Mouse (Mus musculus) induced T-regulatory cell, adult 2 months (primary cell): ENCODE measurements around the gene Upk3a.
A peak's percentile ranks its signal among the peaks of the same experiment; 100 is the strongest.
"Not testable (repeated sequence)": the region's sequence is repeated elsewhere in the genome, so short reads cannot be mapped to it uniquely, and the experiment has no call there.

Source experiments
- DNase-seq: peaks from one replicate; pipeline ENCODE4 v3.0.0-alpha.2; 2012; ENCODE audit warnings: low read depth

Gene Upk3a

DNA sequence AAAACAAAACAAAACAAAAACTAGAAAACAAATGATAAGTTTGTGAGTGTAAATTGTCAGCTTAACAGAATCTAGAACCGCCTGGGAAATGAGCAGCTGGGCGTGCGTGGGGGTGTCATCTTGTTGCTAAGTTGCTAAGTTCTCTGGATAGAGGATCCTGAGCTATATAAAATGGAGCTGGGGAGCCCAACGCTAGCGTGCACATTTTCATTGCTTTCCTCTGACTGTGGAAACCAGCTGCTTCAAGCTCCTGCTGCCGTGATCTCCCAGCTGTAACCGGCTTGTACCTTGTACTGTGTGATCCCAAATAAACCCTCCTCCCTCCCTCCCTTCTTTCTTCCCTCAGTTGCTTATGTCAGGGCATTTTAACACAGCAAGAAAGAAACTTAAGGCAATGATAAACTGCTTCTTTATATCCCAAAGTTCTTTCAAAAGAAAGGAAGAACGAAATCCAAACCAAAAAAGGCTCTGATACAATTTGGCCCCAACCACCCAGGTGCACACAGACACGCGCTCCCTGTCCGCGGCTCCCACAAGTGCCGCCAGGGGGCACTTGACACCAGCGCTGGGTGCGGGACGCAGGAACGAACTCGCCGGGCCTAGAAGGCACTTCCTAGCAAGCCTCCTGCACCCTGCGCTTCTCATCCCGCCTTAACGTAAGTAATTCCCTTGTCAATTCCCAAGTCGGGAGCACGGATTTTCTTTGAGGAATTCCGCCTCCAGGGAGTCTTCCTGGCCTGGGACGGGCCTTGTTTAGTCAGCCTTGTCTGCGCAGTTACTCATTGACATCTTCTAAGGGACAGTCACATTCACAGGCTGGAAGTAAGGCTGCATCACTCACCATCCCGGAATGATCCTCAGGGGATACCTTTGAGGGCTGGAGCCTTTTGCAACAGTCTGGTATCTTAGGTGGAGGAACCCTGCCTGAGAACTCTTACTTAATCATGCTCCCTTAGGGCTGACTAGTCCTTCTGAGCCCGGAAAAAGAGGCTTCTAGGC, 15.7 kb upstream of the Upk3a start:
- peak; percentile 85 for DNase-seq

GRCm38 (mm10) chr15:85009666-85010065, 7.3 kb upstream of the Upk3a start:
- no peak for DNase-seq

DNA sequence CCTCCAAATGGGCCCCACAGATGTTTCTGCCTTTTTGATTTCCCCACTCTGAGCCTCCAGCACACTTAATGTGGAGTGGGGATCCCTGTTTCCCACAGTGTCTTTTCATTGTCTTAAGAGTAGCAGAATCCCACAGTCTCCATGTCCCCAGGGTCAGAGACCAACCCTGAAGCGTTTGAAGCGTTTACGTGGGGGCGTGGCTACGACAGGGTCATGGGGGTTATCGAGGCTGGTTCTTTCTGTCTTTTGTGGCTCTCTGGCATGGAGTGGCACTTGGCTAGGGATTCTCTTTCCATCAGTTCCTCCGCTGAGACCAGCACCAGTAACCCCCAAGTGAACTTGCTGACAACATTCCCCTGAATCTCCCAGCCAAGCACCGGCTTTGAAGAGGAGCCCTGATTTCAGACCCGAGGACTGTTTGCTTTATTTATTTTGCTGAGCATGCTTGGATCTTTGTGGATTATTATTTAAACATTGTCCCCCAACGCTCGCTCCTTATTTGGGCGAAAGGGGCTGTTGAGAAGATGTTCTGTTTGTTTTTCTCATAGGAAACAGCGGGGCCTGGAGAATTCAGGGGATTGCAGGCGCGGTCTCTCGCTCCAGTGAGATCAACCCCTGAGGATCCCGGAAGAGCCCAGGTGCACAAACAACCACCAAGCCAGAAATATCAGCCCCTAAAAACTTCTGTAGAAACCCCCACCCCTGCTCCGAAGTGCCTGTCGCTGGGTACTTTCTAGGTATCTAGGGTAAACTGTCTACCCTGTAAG, 4.9 kb upstream of the Upk3a start:
- no peak for DNase-seq

- DNase-seq: no peak
Observed at GRCm38 (mm10) chr15:85012662-85013054, 4.3 kb upstream of the Upk3a start.

GRCm38 (mm10) chr15:85015771-85016170, 1.2 kb upstream of the Upk3a start:
- DNase-seq: no peak

- no peak for DNase-seq
Observed at GRCm38 (mm10) chr15:85022211-85022610, 5.3 kb downstream of the Upk3a start.

DNA sequence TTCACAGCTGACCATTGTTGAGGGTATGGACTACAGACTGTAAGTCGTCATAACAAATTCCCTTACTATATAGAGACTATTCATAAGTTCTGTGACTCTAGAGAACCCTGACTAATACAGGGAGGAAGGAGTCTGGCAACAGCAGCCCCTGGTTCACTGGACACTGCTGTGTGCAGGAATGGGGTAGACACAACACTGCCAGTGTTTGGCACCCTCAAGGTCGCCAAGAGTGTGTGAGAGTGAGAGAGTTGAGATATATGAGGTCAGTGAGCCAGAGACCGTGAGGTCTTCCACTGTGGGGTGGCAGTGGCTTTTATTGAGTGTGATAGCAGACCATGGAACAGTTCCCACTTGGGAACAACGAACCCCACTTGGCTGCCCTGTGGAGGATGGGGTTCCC, 9.3 kb downstream of the Upk3a start:
- DNase-seq: no peak

GRCm38 (mm10) chr15:85027740-85028139, 10.8 kb downstream of the Upk3a start:
- no peak for DNase-seq

DNA sequence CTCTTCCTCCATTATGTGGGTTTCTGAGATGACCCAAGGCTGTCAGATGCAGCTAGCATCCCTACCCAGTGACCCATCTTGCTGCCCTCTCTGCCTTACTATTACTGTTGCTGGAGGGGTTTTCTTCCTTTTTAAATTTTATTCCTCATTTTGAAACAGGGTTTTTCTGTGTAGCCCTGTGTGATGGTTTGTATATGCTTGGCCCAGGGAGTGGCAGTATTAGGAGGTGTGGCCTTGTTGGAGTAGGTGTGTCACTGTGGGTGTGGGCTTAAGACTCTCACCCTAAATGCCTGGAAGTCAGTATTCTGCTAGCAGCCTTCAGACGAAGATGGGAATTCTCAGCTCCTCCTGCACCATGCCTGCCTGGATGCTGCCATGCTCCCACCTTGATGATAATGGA, 11.7 kb downstream of the Upk3a start, which contains the start of gene Fam118a:
Gene Fam118a (plus strand): TSS at position 301 of the 400 bp plus-strand sequence.
- not testable (repeated sequence) for DNase-seq

GRCm38 (mm10) chr15:85030643-85031042, 13.7 kb downstream of the Upk3a start:
- DNase-seq: not testable (repeated sequence)

GRCm38 (mm10) chr15:85031866-85032265, 14.9 kb downstream of the Upk3a start:
- no peak for DNase-seq

- DNase-seq: not testable (repeated sequence)
Observed at GRCm38 (mm10) chr15:85033916-85034315, 17.0 kb downstream of the Upk3a start.

- peak; percentile 98 for DNase-seq
Observed at GRCm38 (mm10) chr15:85036566-85037342, 19.8 kb downstream of the Upk3a start.

GRCm38 (mm10) chr15:85037343-85037690, 20.4 kb downstream of the Upk3a start:
- no peak for DNase-seq

DNA sequence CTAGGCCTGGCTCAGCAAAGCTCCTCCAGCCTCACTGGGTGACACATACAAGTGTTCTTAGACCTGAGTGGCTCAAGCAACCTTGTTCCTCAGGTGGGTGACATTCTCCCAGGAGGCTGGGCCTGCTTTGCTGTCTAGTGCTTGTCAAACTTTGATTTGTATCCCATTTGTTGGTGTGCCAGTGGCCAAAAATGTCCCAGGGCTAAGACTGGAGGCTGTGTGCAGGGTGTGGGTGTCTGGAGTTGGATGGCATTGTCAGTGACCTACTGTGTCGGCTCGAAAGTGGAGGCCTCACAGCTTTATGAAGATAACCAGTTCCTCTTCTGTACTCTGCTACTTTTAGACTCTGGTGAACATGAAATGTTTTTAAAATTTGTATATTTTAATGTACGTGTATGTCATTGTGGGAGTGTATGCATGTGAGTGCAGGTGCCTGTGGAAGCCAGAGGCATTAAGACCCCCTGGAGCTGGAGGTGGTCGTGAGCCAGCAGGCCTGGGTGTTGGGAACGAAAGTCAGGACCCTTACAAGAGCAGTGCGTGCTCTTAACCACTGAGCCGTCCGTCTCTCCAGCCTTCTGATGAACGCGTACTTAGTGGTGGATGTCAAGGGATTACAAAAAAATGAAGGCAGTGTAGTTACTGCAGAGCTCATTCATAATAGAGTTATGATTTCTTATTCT, 24.7 kb downstream of the Upk3a start:
- peak; percentile 39 for DNase-seq

- DNase-seq: peak; percentile 98
Observed at GRCm38 (mm10) chr15:85042361-85042954, 25.5 kb downstream of the Upk3a start.

- DNase-seq: no peak
Observed at GRCm38 (mm10) chr15:85043116-85043515, 26.2 kb downstream of the Upk3a start.

GRCm38 (mm10) chr15:85043761-85044160, 26.8 kb downstream of the Upk3a start:
- peak; percentile 12 for DNase-seq

DNA sequence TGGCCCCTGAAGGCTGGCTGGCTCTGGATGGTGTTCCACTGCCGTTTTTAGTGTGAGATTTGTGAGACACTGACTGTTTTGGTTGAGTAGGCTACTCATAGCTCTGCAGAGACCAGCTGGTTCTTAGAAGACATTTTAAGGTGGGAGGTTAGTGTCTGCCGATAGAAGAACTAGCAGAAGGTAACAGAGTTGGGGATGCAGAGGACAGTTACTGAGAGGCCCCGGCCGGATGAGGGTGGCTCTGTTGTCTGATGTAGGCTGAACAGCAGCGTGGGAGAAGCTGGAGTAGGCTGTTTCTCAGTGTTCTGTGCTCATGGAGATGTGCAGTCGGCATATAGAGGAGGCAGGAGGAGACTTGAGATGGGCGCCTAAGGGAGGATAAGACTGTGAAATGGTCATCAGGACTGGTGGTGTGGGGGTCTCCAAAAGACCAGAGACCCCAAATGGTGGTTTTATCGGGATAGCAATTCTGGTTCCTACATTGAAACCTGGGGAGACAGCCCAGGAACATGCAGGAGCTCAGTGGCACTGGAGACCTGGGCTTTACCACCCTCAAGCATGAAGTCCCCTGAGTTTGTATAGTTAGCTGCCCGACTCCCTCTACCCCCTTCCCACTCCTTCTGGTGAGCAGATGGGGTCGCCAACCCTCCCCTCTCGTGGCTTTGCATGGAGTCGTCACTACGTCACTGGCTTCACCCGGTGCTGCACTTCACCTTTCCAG, 29.4 kb downstream of the Upk3a start:
- DNase-seq: no peak

DNA sequence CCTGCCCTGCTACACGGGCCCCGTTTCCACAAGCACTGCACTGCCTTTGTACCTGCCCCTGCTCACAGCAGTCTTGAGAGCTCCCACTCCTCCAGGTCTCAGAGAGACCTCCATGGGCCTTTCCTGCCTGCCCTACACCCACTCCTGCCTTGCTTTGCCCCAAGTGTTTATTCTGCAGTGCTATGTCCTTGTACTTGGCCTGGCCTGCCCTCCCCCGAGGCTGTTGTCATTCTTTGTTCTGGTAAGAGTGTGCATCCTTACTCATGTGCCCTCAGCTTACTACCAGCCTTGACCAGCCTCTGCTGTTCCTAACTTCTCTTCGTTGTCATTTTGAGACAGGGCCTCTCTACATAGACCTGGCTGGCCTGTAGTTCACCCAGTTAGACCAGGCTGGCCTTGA, 30.9 kb downstream of the Upk3a start:
- no peak for DNase-seq
